Mouse (Mus musculus): ENCODE measurements around the gene Klhl18. TPM values are rescaled to one million over a fixed set of nuclear protein-coding genes. Genes with fewer than 3 reads are reported as not detected.

Gene Klhl18
- polyA plus RNA-seq (2012; rRNA removed): 24.6 and 25.5 TPM in 2 replicates

- peak; percentile 96 to 99 for DNase-seq (ENCODE audit: extremely low spot score in 1 of 2, low spot score in 1 of 2)
Measured at GRCm38 (mm10) chr9:110476124-110477091, at the start of gene Klhl18, which contains the start of gene Kif9. Gene Klhl18 (minus strand): TSS chr9:110476694. Gene Kif9 (plus strand): TSS chr9:110476958.

GRCm38 (mm10) chr9:110525737-110526136 lies 49.2 kb upstream of the Klhl18 start:
- DNase-seq (ENCODE audit: extremely low spot score in 1 of 2, low spot score in 1 of 2): no peak

- DNase-seq (ENCODE audit: extremely low spot score in 1 of 2, low spot score in 1 of 2): no peak
Measured at GRCm38 (mm10) chr9:110490913-110491312, 14.4 kb upstream of the Klhl18 start.

GRCm38 (mm10) chr9:110488841-110489240 lies 12.3 kb upstream of the Klhl18 start:
- DNase-seq (ENCODE audit: extremely low spot score in 1 of 2, low spot score in 1 of 2): no peak

DNA sequence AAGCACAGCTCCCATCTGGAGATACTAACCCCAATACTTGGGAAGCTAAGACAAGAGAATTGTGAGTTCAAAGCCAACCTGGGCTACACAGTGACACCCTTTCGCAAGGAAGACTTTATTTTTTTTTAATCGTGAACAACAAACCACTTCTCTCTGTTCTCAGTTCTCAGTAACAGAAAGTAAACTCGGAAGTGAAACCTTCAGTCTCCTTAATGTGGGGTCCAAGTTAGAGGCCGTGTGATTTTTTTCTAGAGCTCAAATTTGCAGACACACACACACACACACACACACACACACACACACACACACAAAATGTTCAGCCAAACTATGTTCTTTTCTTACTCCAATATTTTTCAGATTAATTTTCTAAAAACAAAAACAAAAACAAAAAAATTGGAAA lies 2.1 kb upstream of the Klhl18 start:
- DNase-seq (ENCODE audit: extremely low spot score in 1 of 2, low spot score in 1 of 2): no peak

GRCm38 (mm10) chr9:110477951-110478350 lies 1.5 kb upstream of the Klhl18 start:
- no peak for DNase-seq (ENCODE audit: extremely low spot score in 1 of 2, low spot score in 1 of 2)

GRCm38 (mm10) chr9:110466179-110466578 lies 10.3 kb downstream of the Klhl18 start:
- DNase-seq (ENCODE audit: extremely low spot score in 1 of 2, low spot score in 1 of 2): no peak

DNA sequence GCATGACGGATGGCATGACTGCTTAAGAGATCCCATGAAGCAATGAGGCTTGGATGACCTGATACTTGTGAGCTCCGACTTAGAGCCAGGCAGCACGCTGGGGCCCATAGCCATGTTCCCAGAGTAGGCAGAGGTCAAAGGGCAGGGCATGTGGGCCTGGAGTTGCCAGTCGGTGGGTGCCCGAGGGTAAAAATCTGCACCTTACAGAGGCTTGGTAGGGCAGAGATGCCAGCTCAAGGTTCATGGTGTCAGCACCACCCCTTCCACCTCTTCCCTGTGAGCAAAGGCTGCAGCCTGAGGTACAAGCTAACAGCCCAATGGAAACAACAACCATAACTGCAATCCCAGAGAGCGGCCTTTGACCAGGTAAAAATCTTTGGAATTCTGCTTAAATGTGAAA lies 11.2 kb downstream of the Klhl18 start:
- no peak for DNase-seq (ENCODE audit: extremely low spot score in 1 of 2, low spot score in 1 of 2)

GRCm38 (mm10) chr9:110463983-110464591 lies 12.4 kb downstream of the Klhl18 start:
- no peak for DNase-seq (ENCODE audit: extremely low spot score in 1 of 2, low spot score in 1 of 2)

- no peak for DNase-seq (ENCODE audit: extremely low spot score in 1 of 2, low spot score in 1 of 2)
Measured at GRCm38 (mm10) chr9:110462321-110462720, 14.2 kb downstream of the Klhl18 start.

DNA sequence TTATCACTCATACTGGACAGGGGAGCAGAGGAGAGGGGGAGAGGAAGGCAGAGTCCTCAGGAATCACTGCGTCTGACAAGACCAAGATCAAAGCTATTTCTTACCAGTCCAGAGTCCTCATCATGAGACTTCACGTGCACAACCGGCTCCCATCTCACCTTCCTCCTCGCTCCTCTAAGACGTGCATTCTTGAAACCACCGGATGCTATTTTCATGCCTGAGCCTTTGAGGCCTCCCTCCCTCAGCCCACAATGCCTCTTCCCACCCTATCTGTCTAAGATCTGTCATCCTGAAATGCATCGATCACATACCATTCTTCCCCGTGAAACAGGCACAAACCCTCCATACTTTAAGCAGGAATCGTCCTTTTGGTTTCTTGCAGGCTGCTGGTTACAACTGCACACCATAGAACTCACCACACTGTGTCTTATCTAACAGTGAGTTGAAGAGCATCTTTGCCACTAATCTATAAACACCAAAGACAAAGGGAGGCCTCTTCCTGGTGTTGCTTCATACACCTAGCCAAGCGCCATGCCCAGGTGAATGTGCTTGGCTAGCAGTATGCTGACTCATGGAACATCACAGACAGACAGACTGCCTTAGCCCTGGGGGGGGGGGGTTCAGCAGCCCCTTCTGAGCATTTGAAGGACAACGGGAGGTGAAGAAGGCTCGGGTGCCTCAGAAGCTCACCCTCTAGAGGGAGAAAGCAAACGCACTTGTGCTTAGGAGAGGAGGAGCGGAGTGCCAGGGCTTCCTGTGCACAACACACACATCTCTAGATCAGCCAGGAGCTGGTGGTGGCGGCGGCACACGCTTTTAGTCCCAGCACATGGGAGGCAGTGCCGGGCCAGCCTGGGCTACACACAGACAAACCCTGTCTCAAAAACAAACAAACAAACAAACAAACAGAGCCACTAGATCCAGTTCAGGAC lies 15.3 kb downstream of the Klhl18 start:
- DNase-seq (ENCODE audit: extremely low spot score in 1 of 2, low spot score in 1 of 2): no peak

GRCm38 (mm10) chr9:110459145-110459727 lies 17.3 kb downstream of the Klhl18 start:
- no peak for DNase-seq (ENCODE audit: extremely low spot score in 1 of 2, low spot score in 1 of 2)

- no peak for DNase-seq (ENCODE audit: extremely low spot score in 1 of 2, low spot score in 1 of 2)
Measured at GRCm38 (mm10) chr9:110457926-110458325, 18.6 kb downstream of the Klhl18 start.

- DNase-seq (ENCODE audit: extremely low spot score in 1 of 2, low spot score in 1 of 2): no peak
Measured at GRCm38 (mm10) chr9:110452523-110452922, 24.0 kb downstream of the Klhl18 start.

DNA sequence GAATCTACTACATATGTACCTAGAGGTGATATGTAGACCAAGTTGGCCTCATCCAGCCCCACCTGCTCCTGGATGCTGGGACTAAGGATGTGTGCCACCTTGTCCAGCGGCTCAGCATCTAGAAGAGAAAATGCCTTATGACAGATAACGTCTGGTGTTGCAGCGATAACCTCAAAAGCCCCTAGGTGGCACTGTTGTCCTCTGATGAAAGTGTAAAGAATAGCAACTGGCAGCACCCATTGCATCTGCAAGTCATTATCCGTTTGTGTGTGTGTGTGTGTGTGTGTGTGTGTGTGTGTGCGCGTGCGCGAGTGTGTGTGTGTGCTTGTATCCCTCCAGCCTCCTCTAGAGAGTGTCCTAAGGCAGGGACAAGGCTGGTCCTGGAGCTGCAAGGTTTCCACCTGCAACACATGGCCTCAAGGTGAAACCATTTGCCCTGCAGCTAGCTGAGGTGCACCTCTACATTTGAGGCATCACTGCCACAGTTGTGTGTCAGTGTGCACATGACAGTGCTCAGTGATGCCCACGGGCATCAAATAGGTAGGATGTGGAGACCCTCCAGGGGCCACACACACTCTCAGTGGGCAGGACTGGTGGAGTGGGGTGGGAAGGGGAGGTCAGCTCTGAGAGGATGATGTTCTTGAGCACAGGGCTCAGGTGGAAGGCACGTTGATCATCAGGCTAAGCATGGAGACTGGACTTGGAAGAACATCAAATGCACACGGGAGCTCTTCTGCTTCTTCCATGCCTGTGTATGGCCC lies 27.5 kb downstream of the Klhl18 start:
- peak; percentile 57 to 91 for DNase-seq (ENCODE audit: extremely low spot score in 1 of 2, low spot score in 1 of 2)

DNA sequence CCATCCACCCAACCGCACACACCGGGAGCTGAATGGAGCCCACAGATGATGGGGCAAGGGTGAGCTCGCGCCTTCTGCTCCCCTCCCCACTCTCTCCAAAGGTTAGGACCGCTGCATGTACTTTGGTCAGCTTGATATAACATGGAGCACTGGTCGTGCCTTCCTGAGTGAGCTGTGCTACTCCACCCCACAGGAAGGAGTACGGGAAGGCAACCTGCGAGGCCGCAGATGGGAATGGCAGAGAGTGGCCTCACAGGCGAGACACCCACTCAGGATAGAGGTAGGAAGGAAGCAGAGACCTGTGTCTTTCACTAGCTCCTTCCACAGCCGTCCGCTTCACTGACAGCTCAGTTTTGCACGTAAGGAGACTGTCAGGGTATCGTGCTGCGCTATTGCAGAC lies 28.1 kb downstream of the Klhl18 start:
- no peak for DNase-seq (ENCODE audit: extremely low spot score in 1 of 2, low spot score in 1 of 2)

- DNase-seq (ENCODE audit: extremely low spot score in 1 of 2, low spot score in 1 of 2): no peak
Measured at GRCm38 (mm10) chr9:110440559-110440958, 35.9 kb downstream of the Klhl18 start.

DNA sequence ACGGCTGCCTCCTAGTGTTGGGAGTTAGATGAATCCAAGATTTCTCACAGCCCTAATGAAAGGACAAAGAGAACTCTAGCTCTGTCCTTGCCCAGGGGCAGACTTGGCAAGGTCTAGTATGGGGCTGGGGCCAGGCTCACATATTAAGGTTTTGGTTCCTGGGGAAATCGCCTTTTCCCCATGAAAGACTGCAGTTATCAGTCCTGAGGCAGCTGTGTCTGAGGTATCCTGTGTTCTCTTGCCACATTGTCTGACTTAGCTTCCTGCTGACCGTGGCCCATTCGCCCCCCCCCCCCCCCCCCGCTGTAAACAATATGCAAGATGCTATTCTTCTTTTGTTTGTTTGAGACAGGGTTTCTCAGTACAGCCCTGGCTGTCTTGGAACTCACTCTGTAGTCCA lies 36.4 kb downstream of the Klhl18 start:
- no peak for DNase-seq (ENCODE audit: extremely low spot score in 1 of 2, low spot score in 1 of 2)

GRCm38 (mm10) chr9:110436041-110436440 lies 40.5 kb downstream of the Klhl18 start:
- DNase-seq (ENCODE audit: extremely low spot score in 1 of 2, low spot score in 1 of 2): no peak

DNA sequence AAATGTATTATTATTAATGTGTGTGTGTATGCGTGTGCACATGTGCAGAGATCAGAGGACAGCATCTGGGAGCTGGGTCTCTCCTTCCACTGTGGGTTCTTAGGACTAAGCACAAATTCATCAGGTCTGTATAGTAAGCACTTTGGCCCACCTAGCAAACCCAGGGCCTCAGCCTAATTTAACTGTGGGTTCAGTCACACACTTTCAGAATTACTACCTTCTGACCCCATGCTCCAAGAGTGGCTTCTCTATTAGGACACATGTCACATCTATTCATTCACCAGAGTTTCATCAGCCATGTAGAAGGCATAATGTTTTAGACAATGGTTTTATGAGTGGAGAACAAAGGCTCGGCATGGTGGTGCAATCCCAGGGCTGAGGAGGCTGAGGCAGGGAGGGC lies 43.4 kb downstream of the Klhl18 start:
- DNase-seq (ENCODE audit: extremely low spot score in 1 of 2, low spot score in 1 of 2): no peak
